Mouse (Mus musculus) kidney, embryonic 15.5 days (tissue): ENCODE data around the gene Banf1. TPM values are rescaled to one million over a fixed set of nuclear protein-coding genes. Genes with fewer than 3 reads are reported as not detected.
"Not testable (repeated sequence)": the region's sequence is repeated elsewhere in the genome, so short reads cannot be mapped to it uniquely, and the experiment has no call there.

ENCODE experiments used
- ATAC-seq: fragments of 200-750 bp; cut with Nextera tagmentation; replicated peaks from 2 replicates; pipeline ENCODE4 v1.8.0; 2017; ENCODE audit warnings: moderate TSS enrichment; ENCODE audit not compliant: low FRiP score
- H3K27ac ChIP-seq: fragments of 300-500 bp; sonication (generic); 2 replicates; pipeline ENCODE4 v1.5.1; 2015; ENCODE audit warnings: mild to moderate bottlenecking, inconsistent platforms
- H3K27me3 ChIP-seq: fragments of 300-500 bp; sonication (generic); 2 replicates; pipeline ENCODE4 v1.6.1; 2015; ENCODE audit warnings: inconsistent platforms
- H3K36me3 ChIP-seq: fragments of 300-500 bp; sonication (generic); 2 replicates; pipeline ENCODE4 v1.6.1; 2015; ENCODE audit warnings: inconsistent platforms
- H3K4me1 ChIP-seq: fragments of 300-500 bp; sonication (generic); 2 replicates; pipeline ENCODE4 v1.6.1; 2015; ENCODE audit warnings: inconsistent platforms
- H3K4me2 ChIP-seq: fragments of 300-500 bp; sonication (generic); 2 replicates; pipeline ENCODE4 v1.6.1; 2015; ENCODE audit warnings: moderate library complexity, mild to moderate bottlenecking, inconsistent platforms
- H3K4me3 ChIP-seq: fragments of 300-500 bp; sonication (generic); replicated peaks from 2 replicates; pipeline ENCODE4 v1.5.1; 2015; ENCODE audit warnings: mild to moderate bottlenecking, inconsistent platforms
- H3K9ac ChIP-seq: fragments of 300-500 bp; sonication (generic); 2 replicates; pipeline ENCODE4 v1.6.1; 2015; ENCODE audit warnings: mild to moderate bottlenecking, inconsistent platforms
- H3K9me3 ChIP-seq: fragments of 300-500 bp; sonication (generic); replicated peaks from 2 replicates; pipeline ENCODE4 v1.6.1; 2016; ENCODE audit warnings: inconsistent platforms
- WGBS: fragments of 180-500 bp; shearing (Covaris S2); methylation state at CpG from one replicate; pipeline ENCODE4 v1.1.7; 2015; ENCODE audit warnings: mixed read lengths; 5-methylcytosine and 5-hydroxymethylcytosine counted together
- polyA plus RNA-seq: library from polyadenylated mRNA; unstranded; fragments of >200 nt; fragmentation: Nextera tagmentation; extraction: Ambion mirVana; gene quantifications from 2 replicates; pipeline ENCODE4 v1.2.1, GENCODE M21; 2015

The Banf1 gene
- polyA plus RNA-seq, result 477 and 508 TPM in 2 replicates

- H3K27ac ChIP-seq, result peak within 1 kb of the TSS; percentile 98
- peaks cover 63% of the 10 kb centered on the region for H3K36me3 ChIP-seq
- WGBS, result under 1% methylated on average over 33 of the region's 33 CpGs
- H3K4me2 ChIP-seq, result peak within 1 kb of the TSS; percentile 77
- no peaks in the 10 kb centered on the region for H3K9me3 ChIP-seq
- H3K27me3 ChIP-seq, result no peaks in the 10 kb centered on the region
- peak within 1 kb of the TSS; percentile 99 for H3K4me3 ChIP-seq
- H3K4me1 ChIP-seq, result peaks cover 25% of the 10 kb centered on the region
- H3K9ac ChIP-seq, result peak within 1 kb of the TSS; percentile 87
- no peak; the same call in 1 of the 2 replicates for ATAC-seq
These were observed at the start of gene Banf1 for GRCm38 (mm10) chr19:5367053-5367359. Banf1 (minus strand) TSS chr19:5367168.

GRCm38 (mm10) chr19:5414534-5414957 is 47.6 kb upstream of the Banf1 start:
- H3K36me3 ChIP-seq, result peaks cover 19% of the 10 kb centered on the region
- no peaks in the 10 kb centered on the region for H3K9me3 ChIP-seq
- ATAC-seq, result no peak
- 72% methylated on average over 2 of the region's 2 CpGs for WGBS
- no peak overlapping the region for H3K27ac ChIP-seq
- H3K4me3 ChIP-seq, result no peak overlapping the region
- H3K27me3 ChIP-seq, result no peaks in the 10 kb centered on the region
- H3K9ac ChIP-seq, result no peak overlapping the region
- H3K4me1 ChIP-seq, result no peaks in the 10 kb centered on the region
- no peak overlapping the region for H3K4me2 ChIP-seq

DNA sequence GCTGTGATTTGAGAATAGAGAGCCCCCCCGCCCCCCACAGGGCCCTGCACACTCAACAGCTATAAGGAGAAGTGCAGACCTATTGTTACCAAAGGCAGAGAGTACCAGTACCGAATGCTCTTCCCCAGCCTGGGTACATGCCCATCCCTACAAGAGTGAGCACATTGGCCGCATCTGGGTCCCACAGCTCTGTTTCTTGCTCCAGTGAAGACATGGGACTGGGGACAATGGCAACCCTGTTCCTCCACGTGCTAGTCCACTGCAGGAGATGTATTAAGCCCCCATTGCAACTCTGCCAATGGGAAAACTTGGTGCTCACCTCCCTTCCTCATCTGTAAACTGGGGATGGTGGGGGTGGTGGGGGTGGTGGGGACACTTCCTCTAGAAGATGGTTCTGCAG is 46.9 kb upstream of the Banf1 start:
- H3K27ac ChIP-seq, result no peak overlapping the region
- 77% methylated on average over 4 of the region's 4 CpGs for WGBS
- no peaks in the 10 kb centered on the region for H3K27me3 ChIP-seq
- no peak overlapping the region for H3K4me3 ChIP-seq
- 0 out of 2 replicates have a peak, but pooled peaks cover 2% of the 10 kb centered on the region for H3K4me1 ChIP-seq
- no peak overlapping the region for H3K9ac ChIP-seq
- H3K9me3 ChIP-seq, result no peaks in the 10 kb centered on the region
- peaks cover 18% of the 10 kb centered on the region for H3K36me3 ChIP-seq
- no peak for ATAC-seq
- no peak overlapping the region for H3K4me2 ChIP-seq

DNA sequence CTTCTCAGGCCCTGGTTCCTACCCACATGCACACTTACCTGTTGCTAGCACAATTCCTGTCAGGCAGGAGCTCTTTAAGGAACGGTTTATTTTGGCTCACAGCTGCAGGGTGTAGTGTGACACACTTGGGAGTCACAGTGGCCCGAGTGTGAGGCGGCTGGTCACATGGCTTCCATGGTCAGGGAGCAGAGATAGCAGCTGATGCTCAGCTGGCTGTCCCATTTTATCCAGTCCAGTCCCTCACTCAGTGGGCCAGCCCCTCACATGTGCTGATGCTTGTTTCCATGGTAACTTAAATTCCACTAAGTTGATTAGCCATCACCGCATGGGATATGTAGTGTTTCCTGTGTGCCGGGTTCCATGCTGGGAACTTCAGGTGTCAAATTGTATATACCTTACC is 45.0 kb upstream of the Banf1 start:
- H3K27ac ChIP-seq, result no peak overlapping the region

DNA sequence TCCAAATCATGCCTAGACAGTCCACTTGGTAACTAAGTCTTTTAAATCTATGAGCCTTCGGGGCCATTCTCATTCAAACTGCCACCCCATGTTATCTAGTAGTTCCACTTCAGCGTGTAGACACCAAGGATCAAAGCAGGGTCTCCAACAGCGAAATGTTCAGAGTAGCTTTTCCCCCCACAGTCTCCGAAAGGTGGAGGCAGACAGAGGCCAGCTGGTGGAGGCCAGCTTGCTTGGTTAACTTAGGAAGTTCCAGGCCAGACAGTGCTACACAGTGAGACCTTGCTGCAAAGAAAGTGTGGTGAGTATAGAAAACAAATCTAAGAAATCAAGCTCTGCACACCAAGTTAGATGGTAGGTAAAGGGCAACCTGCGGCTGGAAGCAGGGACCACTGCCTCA is 43.7 kb upstream of the Banf1 start:
- Histone ChIP-seq H3K4me1 (peaks cover 16% of the 10 kb centered on the region), H3K36me3 (peaks cover 9% of the 10 kb centered on the region; the same call in 1 of the 2 replicates), H3K4me3 (no peak overlapping the region), H3K9ac (no peak overlapping the region), H3K4me2 (no peak overlapping the region), H3K9me3 (no peaks in the 10 kb centered on the region), H3K27me3 (no peaks in the 10 kb centered on the region), H3K27ac (no peak overlapping the region)
- 83% methylated on average over 5 of the region's 5 CpGs for WGBS
- ATAC-seq, result no peak

More for the DNA sequence above, 45.0 kb upstream of the Banf1 start:
- no peak overlapping the region for H3K9ac ChIP-seq
- ATAC-seq, result no peak
- no peaks in the 10 kb centered on the region for H3K9me3 ChIP-seq
- no peak overlapping the region for H3K4me2 ChIP-seq
- H3K4me1 ChIP-seq, result peaks cover 12% of the 10 kb centered on the region
- 54% methylated on average over 5 of the region's 5 CpGs for WGBS
- no peaks in the 10 kb centered on the region for H3K27me3 ChIP-seq
- peaks cover 9% of the 10 kb centered on the region; the same call in 1 of the 2 replicates for H3K36me3 ChIP-seq
- H3K4me3 ChIP-seq, result no peak overlapping the region

GRCm38 (mm10) chr19:5409068-5409467 is 42.1 kb upstream of the Banf1 start:
- no peak for ATAC-seq
- Histone ChIP-seq H3K9me3 (no peaks in the 10 kb centered on the region), H3K4me1 (peaks cover 16% of the 10 kb centered on the region), H3K4me2 (no peak overlapping the region), H3K9ac (no peak overlapping the region), H3K27me3 (no peaks in the 10 kb centered on the region), H3K36me3 (peaks cover 9% of the 10 kb centered on the region; the same call in 1 of the 2 replicates), H3K4me3 (no peak overlapping the region), H3K27ac (no peak overlapping the region)
- 69% methylated on average over 5 of the region's 5 CpGs for WGBS

DNA sequence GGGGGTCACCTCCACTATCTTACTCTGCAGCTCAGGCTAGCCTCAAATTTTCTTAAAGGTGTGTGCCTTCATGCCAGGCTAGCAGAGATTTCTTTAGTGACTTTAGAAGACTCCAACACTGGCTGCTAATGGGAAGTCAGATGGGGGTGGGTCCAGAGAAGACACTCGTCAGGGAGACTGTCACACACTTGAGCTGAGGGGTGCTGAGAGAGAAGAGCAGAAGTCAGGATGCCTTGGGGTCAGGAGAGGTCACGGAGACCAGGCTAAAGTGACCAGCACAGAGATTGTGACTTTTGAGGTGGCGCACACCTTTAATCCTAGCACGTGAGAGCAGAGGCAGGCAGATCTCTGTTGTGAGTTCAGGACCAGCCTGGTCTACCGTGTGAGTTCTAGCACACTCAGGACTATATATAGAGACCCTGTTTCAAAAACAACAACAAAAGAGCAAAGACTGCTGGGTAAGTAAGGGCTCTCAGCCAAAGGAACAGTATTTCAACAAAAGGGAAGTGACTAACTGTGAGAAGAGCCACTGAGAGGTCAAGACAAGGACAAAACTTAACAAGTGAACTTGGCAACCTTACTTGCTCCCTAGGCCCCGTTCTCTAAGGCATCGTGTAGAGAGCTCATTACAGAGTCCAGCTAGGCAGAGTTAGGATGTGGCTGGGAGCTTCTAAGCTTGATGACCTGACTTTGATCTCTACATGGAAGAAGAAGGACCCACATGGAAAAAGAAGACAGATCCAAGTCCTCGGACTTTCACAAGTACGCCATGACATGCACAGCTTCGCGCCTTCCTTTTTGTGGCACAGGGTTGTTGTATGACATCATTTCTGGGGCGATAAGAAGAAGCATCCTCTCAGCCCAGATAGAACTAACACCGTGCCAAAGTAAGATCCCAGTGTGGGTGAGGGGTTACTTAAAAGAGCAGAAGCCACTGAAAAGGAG is 41.4 kb upstream of the Banf1 start:
- WGBS, result 85% methylated on average over 13 of the region's 13 CpGs
- H3K9me3 ChIP-seq, result no peaks in the 10 kb centered on the region
- H3K4me3 ChIP-seq, result no peak overlapping the region
- H3K36me3 ChIP-seq, result peaks cover 9% of the 10 kb centered on the region; the same call in 1 of the 2 replicates
- peak overlapping the region; percentile 66 for H3K4me2 ChIP-seq
- H3K27ac ChIP-seq, result 0 out of 2 replicates have a peak overlapping the region, but pooled peaks have one; percentile 25
- H3K27me3 ChIP-seq, result no peaks in the 10 kb centered on the region
- peaks cover 16% of the 10 kb centered on the region for H3K4me1 ChIP-seq
- no peak for ATAC-seq
- H3K9ac ChIP-seq, result no peak overlapping the region

- Histone ChIP-seq H3K27ac (peak overlapping the region; percentile 93), H3K4me3 (peak overlapping the region; percentile 55), H3K27me3 (no peaks in the 10 kb centered on the region), H3K4me1 (peaks cover 16% of the 10 kb centered on the region), H3K36me3 (peaks cover 9% of the 10 kb centered on the region; the same call in 1 of the 2 replicates), H3K9me3 (no peaks in the 10 kb centered on the region), H3K9ac (peak overlapping the region; percentile 56), H3K4me2 (peak overlapping the region; percentile 66)
- 20% methylated on average over 7 of the region's 7 CpGs for WGBS
- peak; percentile 73 for ATAC-seq
These were observed 40.2 kb upstream of the Banf1 start for GRCm38 (mm10) chr19:5407133-5407532.

DNA sequence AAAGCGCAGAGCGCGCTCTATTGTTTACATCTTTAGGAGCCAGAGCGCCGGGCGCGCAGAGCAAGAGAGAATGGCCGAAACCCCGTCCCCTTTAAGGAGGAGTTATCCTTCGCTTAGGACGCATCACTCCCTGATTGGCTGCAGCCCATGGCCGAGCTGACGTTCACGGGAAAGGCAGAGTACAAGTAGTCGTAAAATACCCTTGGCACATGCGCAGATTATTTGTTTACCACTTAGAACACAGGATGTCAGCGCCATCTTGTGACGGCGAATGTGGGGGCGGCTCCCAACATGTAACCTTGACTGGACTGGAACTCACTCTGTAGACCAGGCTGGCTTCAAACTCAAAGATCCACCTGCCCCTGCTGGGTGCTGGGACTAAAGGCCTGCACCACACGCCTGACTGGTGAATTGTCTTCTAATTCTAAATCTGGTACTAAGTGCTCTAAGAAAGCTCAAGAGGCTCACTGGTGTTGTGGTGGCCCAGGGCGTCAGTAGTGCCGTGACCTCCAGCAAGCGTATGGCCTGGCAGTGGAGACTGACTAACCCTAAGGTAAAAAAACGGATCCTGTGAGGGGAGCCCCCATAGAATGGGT is 39.7 kb upstream of the Banf1 start:
- Histone ChIP-seq H3K4me1 (peaks cover 16% of the 10 kb centered on the region), H3K9ac (peak overlapping the region; percentile 56), H3K4me2 (peak overlapping the region; percentile 66), H3K4me3 (peak overlapping the region; percentile 55), H3K27ac (peak overlapping the region; percentile 93)
- H3K9me3 ChIP-seq, H3K27me3 ChIP-seq, H3K36me3 ChIP-seq: not testable (repeated sequence)
- WGBS, result 10% methylated on average over 21 of the region's 25 CpGs
- ATAC-seq, result peak; percentile 79

- Histone ChIP-seq H3K4me1 (peaks cover 16% of the 10 kb centered on the region), H3K27ac (peak overlapping the region; percentile 66; the same call in 1 of the 2 replicates)
- ATAC-seq, result no peak
These were observed 39.0 kb upstream of the Banf1 start for GRCm38 (mm10) chr19:5405924-5406323.

DNA sequence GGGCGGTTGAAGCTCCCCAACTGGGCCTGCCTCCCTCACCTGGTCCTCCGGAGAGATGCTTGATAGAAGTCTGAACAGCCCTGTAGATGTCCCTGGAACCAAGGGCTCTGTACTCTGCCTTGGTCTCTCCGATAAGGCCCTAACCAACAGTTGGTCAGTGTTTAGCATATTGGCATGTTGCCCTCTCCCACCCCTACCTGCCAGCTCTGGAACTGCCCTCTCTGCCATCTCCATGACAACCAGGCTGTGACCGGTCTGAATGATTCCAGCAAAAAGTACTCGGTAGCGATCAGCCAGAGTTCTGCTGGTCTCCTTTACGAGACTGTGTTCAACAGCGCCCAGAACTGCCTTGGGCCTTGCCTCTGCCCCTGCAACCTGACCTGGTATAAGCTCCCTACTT is 35.3 kb upstream of the Banf1 start, which contains the start of gene Tsga10ip:
Gene Tsga10ip, minus strand, starts transcription at position 234 of the 400 bp plus-strand sequence.
- Histone ChIP-seq H3K36me3 (no peaks in the 10 kb centered on the region), H3K4me2 (no peak within 1 kb of the TSS), H3K9me3 (no peaks in the 10 kb centered on the region), H3K27ac (no peak within 1 kb of the TSS), H3K4me3 (no peak within 1 kb of the TSS), H3K4me1 (peaks cover 4% of the 10 kb centered on the region), H3K9ac (no peak within 1 kb of the TSS), H3K27me3 (no peaks in the 10 kb centered on the region)
- no peak for ATAC-seq
- WGBS, result 71% methylated on average over 8 of the region's 8 CpGs

More at GRCm38 (mm10) chr19:5405924-5406323, 39.0 kb upstream of the Banf1 start:
- peak overlapping the region; percentile 40 for H3K4me3 ChIP-seq
- no peaks in the 10 kb centered on the region for H3K9me3 ChIP-seq
- H3K27me3 ChIP-seq, result no peaks in the 10 kb centered on the region
- H3K9ac ChIP-seq, result peak overlapping the region; percentile 50
- peaks cover 9% of the 10 kb centered on the region; the same call in 1 of the 2 replicates for H3K36me3 ChIP-seq
- 28% methylated on average over 7 of the region's 7 CpGs for WGBS
- H3K4me2 ChIP-seq, result peak overlapping the region; percentile 64

- not testable (repeated sequence) for H3K27me3 ChIP-seq, H3K27ac ChIP-seq, H3K9ac ChIP-seq, H3K36me3 ChIP-seq, ATAC-seq, H3K4me1 ChIP-seq, H3K4me2 ChIP-seq, H3K4me3 ChIP-seq, H3K9me3 ChIP-seq
- 72% methylated on average over 4 of the region's 4 CpGs for WGBS
These were observed 34.1 kb upstream of the Banf1 start for GRCm38 (mm10) chr19:5401073-5401472.
